Mouse (Mus musculus): ENCODE data around the gene Rhcg.

GRCm38 (mm10) chr7:79548893-79549555 lies 68.4 kb downstream of the Rhcg start:
- TF ChIP-seq CHD2 (IDR thresholded peaks at IDR 0.05; ENCODE audit: low read depth, low read length) (no peak), ZC3H11A (IDR thresholded peaks at IDR 0.05; ENCODE audit: borderline replicate concordance, low read depth, low read length) (no peak)
